Mouse (Mus musculus) heart, embryonic 13.5 days (tissue): ENCODE measurements at regions not wholly inside any gene's neighbourhood (a gene's known extent, or its start where the extent isn't known, plus 50 kb on each side); places are given as distances from the start of the nearest gene placed in this dataset.

Experiments
- ATAC-seq: fragments of 200-750 bp; cut with Nextera tagmentation; 2 replicates; pipeline ENCODE4 v1.8.0; 2017; ENCODE audit warnings: moderate TSS enrichment; ENCODE audit not compliant: insufficient number of reproducible peaks, low FRiP score, low TSS enrichment; ENCODE audit errors: extremely low read depth
- H3K27ac ChIP-seq: fragments of 300-500 bp; sonication (generic); replicated peaks from 2 replicates; pipeline ENCODE4 v1.5.1; 2015; ENCODE audit warnings: moderate library complexity, mild to moderate bottlenecking, inconsistent platforms
- H3K27me3 ChIP-seq: fragments of 300-500 bp; sonication (generic); replicated peaks from 2 replicates; pipeline ENCODE4 v1.6.1; 2015; ENCODE audit warnings: mild to moderate bottlenecking, inconsistent platforms
- H3K36me3 ChIP-seq: fragments of 300-500 bp; sonication (generic); 2 replicates; pipeline ENCODE4 v1.6.1; 2015; ENCODE audit warnings: mild to moderate bottlenecking, inconsistent platforms
- H3K4me1 ChIP-seq: fragments of 300-500 bp; sonication (generic); 2 replicates; pipeline ENCODE4 v1.6.1; 2015; ENCODE audit warnings: inconsistent platforms
- H3K4me2 ChIP-seq: fragments of 300-500 bp; sonication (generic); 2 replicates; pipeline ENCODE4 v1.6.1; 2015; ENCODE audit warnings: inconsistent platforms, mild to moderate bottlenecking, moderate library complexity
- H3K4me3 ChIP-seq: fragments of 300-500 bp; sonication (generic); 2 replicates; pipeline ENCODE4 v1.5.1; 2015; ENCODE audit warnings: moderate library complexity, mild to moderate bottlenecking, inconsistent platforms
- H3K9ac ChIP-seq: fragments of 300-500 bp; sonication (generic); 2 replicates; pipeline ENCODE4 v1.6.1; 2015; ENCODE audit warnings: inconsistent platforms, mild to moderate bottlenecking, moderate library complexity
- H3K9me3 ChIP-seq: fragments of 300-500 bp; sonication (generic); 2 replicates; pipeline ENCODE4 v1.6.1; 2016; ENCODE audit warnings: inconsistent platforms
- WGBS: fragments of 180-500 bp; shearing (Covaris S2); methylation state at CpG from one replicate; pipeline ENCODE4 v1.1.7; 2015; ENCODE audit warnings: mixed read lengths; 5-methylcytosine and 5-hydroxymethylcytosine counted together

GRCm38 (mm10) chr3:149338684-149339373 is 348.5 kb upstream of the Adgrl2 start:
- no peaks in the 10 kb centered on the region for H3K27me3 ChIP-seq
- WGBS = 66% methylated on average over 7 of the region's 7 CpGs
- peaks cover 9% of the 10 kb centered on the region; the same call in 1 of the 2 replicates for H3K4me1 ChIP-seq
- no peak overlapping the region for H3K9ac ChIP-seq
- H3K36me3 ChIP-seq = no peaks in the 10 kb centered on the region
- H3K4me2 ChIP-seq = no peak overlapping the region
- H3K27ac ChIP-seq = no peak overlapping the region
- H3K4me3 ChIP-seq = no peak overlapping the region
- H3K9me3 ChIP-seq = no peaks in the 10 kb centered on the region
- no peak for ATAC-seq

- 66% methylated on average over 6 of the region's 6 CpGs for WGBS
- no peak for ATAC-seq
These were observed 344.9 kb upstream of the Adgrl2 start for GRCm38 (mm10) chr3:149335259-149335658.

GRCm38 (mm10) chr3:149333607-149334006 is 343.3 kb upstream of the Adgrl2 start:
- H3K4me1 ChIP-seq = peaks cover 39% of the 10 kb centered on the region

More at GRCm38 (mm10) chr3:149335259-149335658, 344.9 kb upstream of the Adgrl2 start:
- no peak overlapping the region for H3K27ac ChIP-seq
- no peak overlapping the region for H3K4me2 ChIP-seq
- no peaks in the 10 kb centered on the region for H3K9me3 ChIP-seq
- H3K4me3 ChIP-seq = no peak overlapping the region
- peaks cover 35% of the 10 kb centered on the region for H3K4me1 ChIP-seq
- H3K9ac ChIP-seq = no peak overlapping the region
- H3K36me3 ChIP-seq = no peaks in the 10 kb centered on the region
- H3K27me3 ChIP-seq = no peaks in the 10 kb centered on the region

GRCm38 (mm10) chr3:149333131-149333530 is 342.8 kb upstream of the Adgrl2 start:
- no peak overlapping the region for H3K9ac ChIP-seq
- no peak overlapping the region for H3K27ac ChIP-seq
- H3K4me2 ChIP-seq = no peak overlapping the region
- ATAC-seq = no peak
- 52% methylated on average over 10 of the region's 10 CpGs for WGBS
- H3K9me3 ChIP-seq = no peaks in the 10 kb centered on the region
- H3K4me3 ChIP-seq = no peak overlapping the region
- no peaks in the 10 kb centered on the region for H3K36me3 ChIP-seq
- H3K4me1 ChIP-seq = peaks cover 39% of the 10 kb centered on the region
- no peaks in the 10 kb centered on the region for H3K27me3 ChIP-seq

More at GRCm38 (mm10) chr3:149333607-149334006, 343.3 kb upstream of the Adgrl2 start:
- 65% methylated on average over 5 of the region's 5 CpGs for WGBS
- H3K9ac ChIP-seq = no peak overlapping the region
- no peak overlapping the region for H3K4me2 ChIP-seq
- H3K27me3 ChIP-seq = no peaks in the 10 kb centered on the region
- ATAC-seq = no peak
- no peaks in the 10 kb centered on the region for H3K36me3 ChIP-seq
- H3K27ac ChIP-seq = no peak overlapping the region
- no peaks in the 10 kb centered on the region for H3K9me3 ChIP-seq
- H3K4me3 ChIP-seq = no peak overlapping the region

- Histone ChIP-seq H3K4me3 (no peak overlapping the region), H3K36me3 (no peaks in the 10 kb centered on the region), H3K4me1 (peaks cover 39% of the 10 kb centered on the region), H3K27ac (no peak overlapping the region), H3K4me2 (no peak overlapping the region), H3K27me3 (no peaks in the 10 kb centered on the region), H3K9me3 (no peaks in the 10 kb centered on the region), H3K9ac (no peak overlapping the region)
- ATAC-seq = no peak
- WGBS = 18% methylated on average over 4 of the region's 4 CpGs
These were observed 341.8 kb upstream of the Adgrl2 start for GRCm38 (mm10) chr3:149332105-149332504.

- Histone ChIP-seq H3K4me3 (no peak overlapping the region), H3K36me3 (no peaks in the 10 kb centered on the region), H3K27ac (peak overlapping the region; percentile 42; the same call in 1 of the 2 replicates), H3K4me1 (peaks cover 43% of the 10 kb centered on the region), H3K9ac (no peak overlapping the region), H3K9me3 (no peaks in the 10 kb centered on the region), H3K27me3 (no peaks in the 10 kb centered on the region), H3K4me2 (no peak overlapping the region)
- WGBS = 62% methylated on average over 7 of the region's 7 CpGs
- no peak for ATAC-seq
These were observed 341.1 kb upstream of the Adgrl2 start for GRCm38 (mm10) chr3:149331251-149331960.

- Histone ChIP-seq H3K9ac (no peak overlapping the region), H3K4me1 (peaks cover 43% of the 10 kb centered on the region), H3K4me2 (no peak overlapping the region), H3K27ac (peak overlapping the region; percentile 42; the same call in 1 of the 2 replicates), H3K27me3 (no peaks in the 10 kb centered on the region), H3K36me3 (no peaks in the 10 kb centered on the region), H3K9me3 (no peaks in the 10 kb centered on the region), H3K4me3 (no peak overlapping the region)
- WGBS = 72% methylated on average over 10 of the region's 10 CpGs
- peak; percentile 37; the same call in 1 of the 2 replicates for ATAC-seq
These were observed 340.4 kb upstream of the Adgrl2 start for GRCm38 (mm10) chr3:149330716-149331115.

GRCm38 (mm10) chr3:149330041-149330440 is 339.7 kb upstream of the Adgrl2 start:
- H3K4me1 ChIP-seq = peaks cover 41% of the 10 kb centered on the region
- no peaks in the 10 kb centered on the region for H3K36me3 ChIP-seq
- ATAC-seq = no peak
- H3K4me3 ChIP-seq = no peak overlapping the region
- no peaks in the 10 kb centered on the region for H3K27me3 ChIP-seq
- no peak overlapping the region for H3K4me2 ChIP-seq
- H3K9me3 ChIP-seq = no peaks in the 10 kb centered on the region
- H3K27ac ChIP-seq = 0 out of 2 replicates have a peak overlapping the region, but pooled peaks have one; percentile 20
- WGBS = 72% methylated on average over 10 of the region's 10 CpGs
- H3K9ac ChIP-seq = no peak overlapping the region

GRCm38 (mm10) chr3:149329615-149330014 is 339.3 kb upstream of the Adgrl2 start:
- Histone ChIP-seq H3K9ac (no peak overlapping the region), H3K27ac (no peak overlapping the region), H3K9me3 (no peaks in the 10 kb centered on the region), H3K27me3 (no peaks in the 10 kb centered on the region), H3K4me2 (no peak overlapping the region), H3K4me1 (peaks cover 37% of the 10 kb centered on the region), H3K4me3 (no peak overlapping the region), H3K36me3 (no peaks in the 10 kb centered on the region)
- ATAC-seq = no peak
- WGBS = 75% methylated on average over 6 of the region's 6 CpGs

- H3K9ac ChIP-seq = no peak overlapping the region
- H3K4me2 ChIP-seq = no peak overlapping the region
- H3K36me3 ChIP-seq = no peaks in the 10 kb centered on the region
- H3K9me3 ChIP-seq = peaks cover 4% of the 10 kb centered on the region; the same call in 1 of the 2 replicates
- H3K27me3 ChIP-seq = no peaks in the 10 kb centered on the region
- peak overlapping the region; percentile 20; the same call in 1 of the 2 replicates for H3K27ac ChIP-seq
- H3K4me3 ChIP-seq = no peak overlapping the region
- no peak for ATAC-seq
- H3K4me1 ChIP-seq = peaks cover 15% of the 10 kb centered on the region
- WGBS = 47% methylated on average over 5 of the region's 5 CpGs
These were observed 336.3 kb upstream of the Adgrl2 start for GRCm38 (mm10) chr3:149326664-149327063.

GRCm38 (mm10) chr3:149324088-149324487 is 333.7 kb upstream of the Adgrl2 start:
- H3K27ac ChIP-seq = no peak overlapping the region
- H3K4me2 ChIP-seq = no peak overlapping the region
- H3K36me3 ChIP-seq = no peaks in the 10 kb centered on the region
- ATAC-seq = no peak
- H3K9ac ChIP-seq = no peak overlapping the region
- WGBS = 80% methylated on average over 2 of the region's 2 CpGs
- H3K4me3 ChIP-seq = no peak overlapping the region
- H3K4me1 ChIP-seq = peaks cover 4% of the 10 kb centered on the region; the same call in 1 of the 2 replicates
- H3K9me3 ChIP-seq = peaks cover 4% of the 10 kb centered on the region; the same call in 1 of the 2 replicates
- H3K27me3 ChIP-seq = no peaks in the 10 kb centered on the region
